Comparison of ENCODE assay signal across 9 mouse cellular contexts in genomic region chr11:20859858-20860257, GRCm38 (mm10). TPM values are rescaled to one million over a fixed set of nuclear protein-coding genes. Genes with fewer than 3 reads are reported as not detected.
DNase-seq lines count a peak whose midpoint lies in the region; ATAC-seq and TF ChIP-seq lines count a peak whose summit lies in the region.
"Had no signal": no experiment of that assay in that cellular context is flagged by ENCODE, and none has a peak within 500 bp of the region (broad histone marks: within the 10 kb centered on the region; RNA-seq: fewer than 3 reads in every experiment).

No protein-coding gene starts in this region.

- H3K4me2 ChIP-seq in limb, embryonic 12.5 days = peak overlapping the region; percentile 7; the same call in 1 of the 2 replicates

- no peaks in the 10 kb centered on the region for H3K36me3 ChIP-seq in testis, adult 2 months (ENCODE audit: control insufficient read depth, insufficient read depth, low read length)
- H3K36me3 ChIP-seq in limb, embryonic 12.5 days = no peaks in the 10 kb centered on the region

- no peaks in the 10 kb centered on the region for H3K9me3 ChIP-seq in limb, embryonic 12.5 days

- 61% methylated on average over 6 of the region's 6 CpGs for WGBS in cerebellum, adult 2 months
- WGBS in limb, embryonic 12.5 days = 49% methylated on average over 6 of the region's 6 CpGs

- H3K27ac ChIP-seq in cerebellum, adult 2 months (ENCODE audit: insufficient read depth, low read length) = peak overlapping the region; percentile 64; the same call in 1 of the 2 replicates
- H3K27ac ChIP-seq in testis, adult 2 months (ENCODE audit: control insufficient read depth, insufficient read depth, low read depth, low read length) = peak overlapping the region; percentile 61; the same call in 1 of the 2 replicates
- H3K27ac ChIP-seq in limb, embryonic 12.5 days = peak overlapping the region; percentile 70; the same call in 1 of the 2 replicates

- no peak for TF ChIP-seq POLR2A in cerebellum, adult 2 months (IDR thresholded peaks at IDR 0.05; ENCODE audit: borderline replicate concordance, insufficient read depth, low read length)
- no peak for TF ChIP-seq POLR2A in testis, adult 2 months (IDR thresholded peaks at IDR 0.05; ENCODE audit: control insufficient read depth, low read depth, low read length)

- no peaks in the 10 kb centered on the region for H3K4me1 ChIP-seq in cerebellum, adult 2 months (ENCODE audit: control insufficient read depth, insufficient read depth, low read length)
- H3K4me1 ChIP-seq in testis, adult 2 months (ENCODE audit: control insufficient read depth, insufficient read depth, low read length) = no peaks in the 10 kb centered on the region; the same call in none of the 2 replicates
- H3K4me1 ChIP-seq in limb, embryonic 12.5 days (replicated peaks) = peaks cover 34% of the 10 kb centered on the region

- no peak for TF ChIP-seq CTCF in cerebellum, adult 2 months (IDR thresholded peaks at IDR 0.05; ENCODE audit: borderline replicate concordance, insufficient read depth, low read depth, low read length)
- no peak for TF ChIP-seq CTCF in testis, adult 2 months (IDR thresholded peaks at IDR 0.05; ENCODE audit: control insufficient read depth, insufficient read depth, insufficient replicate concordance, low read depth, low read length)

- no peak overlapping the region for H3K4me3 ChIP-seq in cerebellum, adult 2 months (replicated peaks; ENCODE audit: insufficient read depth, low read depth, low read length)
- H3K4me3 ChIP-seq in testis, adult 2 months (ENCODE audit: control insufficient read depth, low read depth, low read length) = no peak overlapping the region
- H3K4me3 ChIP-seq in limb, embryonic 12.5 days (replicated peaks) = no peak overlapping the region

- no peak for ATAC-seq in limb, embryonic 12.5 days (ENCODE audit: insufficient number of reproducible peaks, insufficient read depth, low FRiP score, low TSS enrichment, low read depth)

- no peak overlapping the region for H3K9ac ChIP-seq in limb, embryonic 12.5 days (replicated peaks)

- no peaks in the 10 kb centered on the region for H3K27me3 ChIP-seq in cerebellum, adult 2 months (ENCODE audit: control insufficient read depth, insufficient read depth, low read length)
- no peaks in the 10 kb centered on the region for H3K27me3 ChIP-seq in testis, adult 2 months (ENCODE audit: control insufficient read depth, insufficient read depth, low read length)
- H3K27me3 ChIP-seq in limb, embryonic 12.5 days = no peaks in the 10 kb centered on the region

- DNase-seq in cerebellum, adult 2 months = no peak
- no peak for DNase-seq in cerebellum, postnatal 4 days (ENCODE audit: low spot score in 2 of 2)
- no peak for DNase-seq in testis, postnatal 10 days (ENCODE audit: low spot score)
- DNase-seq in retina, embryonic 14.5 days (ENCODE audit: low spot score) = no peak
- DNase-seq in ovary, postnatal 10 days (ENCODE audit: low spot score) = no peak
- DNase-seq in Muller cell, postnatal 12 days (ENCODE audit: inconsistent ontology term) = no peak
- DNase-seq: thymus, adult 18-20 months had no signal

RNA-seq across cellular contexts. Expression of gene Lgalsl, which starts 29.0 kb away (rescaled TPM):
- 51.3 and 60.5 TPM in 2 replicates for polyA plus RNA-seq in cerebellum, adult 2 months (2012; rRNA removed)
- 0.95 and 1.8 TPM in 2 replicates for polyA plus RNA-seq in testis, adult 2 months (2012; rRNA removed)
- 33.7 and 37.3 TPM in 2 replicates for polyA plus RNA-seq in limb, embryonic 12.5 days (2016; fragmentation: Nextera tagmentation; extraction: Ambion mirVana)

Comparison
In these comparisons a context has a peak if more than half of its experiments do, and no peak if none do; other contexts are left out.
1. RNA of gene Lgalsl, which starts 29.0 kb away (polyA plus RNA-seq): 51.3 to 60.5 TPM in cerebellum, adult 2 months and 33.7 to 37.3 TPM in limb, embryonic 12.5 days; 0.95 to 1.8 TPM in testis, adult 2 months; every median in the first group is over 10 times any median in the second.
2. Peak in every context shown above with its lines, with median percentiles within 50 percentile points of each other: H3K27ac ChIP-seq.